Mouse (Mus musculus) yolk sac, embryonic 10.5 days (tissue): Measurements from ENCODE around the gene Itsn1.

Experiments
- DNase-seq: peaks from one replicate; pipeline ENCODE4 v3.0.0-alpha.2; 2017; ENCODE audit warnings: low spot score

Gene Itsn1

GRCm38 (mm10) chr16:91953967-91954366 lies 224.9 kb downstream of the Itsn1 start:
- no peak for DNase-seq

- DNase-seq = no peak
Observed at GRCm38 (mm10) chr16:91954766-91955165, 225.7 kb downstream of the Itsn1 start.

GRCm38 (mm10) chr16:91962204-91962893 lies 233.3 kb downstream of the Itsn1 start:
- DNase-seq = peak; percentile 26

GRCm38 (mm10) chr16:91962894-91963555 lies 233.9 kb downstream of the Itsn1 start:
- no peak for DNase-seq

- no peak for DNase-seq
Observed at GRCm38 (mm10) chr16:91963556-91963900, 234.4 kb downstream of the Itsn1 start.

- no peak for DNase-seq
Observed at GRCm38 (mm10) chr16:91964308-91965178, 235.5 kb downstream of the Itsn1 start.

- no peak for DNase-seq
Observed at GRCm38 (mm10) chr16:91968725-91969124, 239.6 kb downstream of the Itsn1 start.

GRCm38 (mm10) chr16:91969516-91970031 lies 240.5 kb downstream of the Itsn1 start:
- DNase-seq = peak; percentile 17
